Mouse (Mus musculus): ENCODE data around the gene Phip.

DNA sequence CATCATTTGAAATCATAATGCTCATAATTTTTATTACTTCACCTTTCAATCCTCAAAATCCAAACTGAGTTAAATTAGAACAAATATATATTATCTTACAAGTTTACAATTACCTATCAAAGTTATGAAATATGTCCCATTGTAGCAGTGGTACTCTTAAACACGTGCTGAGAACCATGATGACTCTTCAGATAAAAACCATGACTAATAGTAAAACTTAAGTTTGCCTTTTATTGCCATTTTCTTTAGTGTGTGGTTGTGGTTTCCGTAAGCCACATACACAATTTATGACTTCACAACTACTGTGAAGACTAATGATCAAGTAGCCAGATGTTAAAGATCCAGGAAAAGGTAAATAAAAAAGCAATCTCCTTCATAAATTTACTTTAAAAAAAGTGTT lies 14.0 kb downstream of the Phip start:
- no peak for TF ChIP-seq CTCF (IDR thresholded peaks at IDR 0.05; ENCODE audit: control insufficient read depth, insufficient read depth, low read length)
- no peak for TF ChIP-seq POLR2A (IDR thresholded peaks at IDR 0.05; ENCODE audit: borderline replicate concordance, control insufficient read depth, low read depth, low read length)
